Mouse (Mus musculus) liver, postnatal 0 days (tissue): ENCODE results near the gene Terb1.

ENCODE experiments used
- CTCF ChIP-seq: sonication (generic); IDR thresholded peaks from 2 replicates; pipeline ENCODE4 v1.5.1; 2016; ENCODE audit warnings: antibody characterized with exemption, low read depth
- EP300 ChIP-seq: IDR thresholded peaks from 2 replicates; pipeline ENCODE4 v1.6.1; 2016; ENCODE audit warnings: antibody characterized with exemption, low read depth, mild to moderate bottlenecking

DNA sequence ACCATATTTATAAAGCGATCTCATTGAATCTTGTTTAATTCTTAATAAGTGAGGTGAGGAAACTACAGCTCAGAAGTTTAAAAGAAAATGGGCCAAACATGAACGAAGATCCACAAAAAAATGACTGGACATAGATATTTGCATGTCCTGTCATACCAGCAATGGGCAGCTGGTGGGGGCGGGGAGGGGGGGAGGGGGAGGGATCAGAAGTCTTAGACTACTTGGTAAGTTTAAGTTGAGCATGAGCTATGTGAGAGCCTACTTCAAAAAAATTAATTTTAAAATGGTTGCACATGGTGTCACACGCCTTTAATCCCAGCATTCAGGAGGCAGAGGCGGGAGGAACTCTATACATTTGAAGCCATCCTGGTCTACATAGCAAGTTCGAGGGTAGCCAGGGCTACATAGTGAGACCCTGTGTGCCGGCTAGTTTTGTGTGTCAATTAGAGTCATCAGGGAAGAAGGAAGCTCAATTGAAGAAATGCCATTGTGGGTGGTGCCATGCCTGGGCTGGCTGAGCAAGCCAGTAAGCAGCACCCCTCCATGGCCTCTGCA is 66.5 kb downstream of the Terb1 start:
- no peak for TF ChIP-seq CTCF
- TF ChIP-seq EP300, result no peak
